Mouse (Mus musculus) skeletal muscle tissue, adult 2 months (tissue): ENCODE results near the gene Glt28d2.
"Not testable (repeated sequence)": the region's sequence is repeated elsewhere in the genome, so short reads cannot be mapped to it uniquely, and the experiment has no call there.

Source experiments
- DNase-seq: peaks from one replicate; pipeline ENCODE4 v3.0.0-alpha.2; 2012; ENCODE audit warnings: low read depth, low spot score

The Glt28d2 gene

GRCm38 (mm10) chr3:85887239-85887827 is at the start of gene Glt28d2, which contains the start of gene Gm37240:
Gene Glt28d2 (minus strand): TSS chr3:85887516.
Gene Gm37240 (minus strand): TSS chr3:85887518.
- DNase-seq: peak; percentile 93

GRCm38 (mm10) chr3:85933586-85933985 is 46.3 kb upstream of the Glt28d2 start:
- no peak for DNase-seq

GRCm38 (mm10) chr3:85931859-85932258 is 44.5 kb upstream of the Glt28d2 start:
- no peak for DNase-seq

- DNase-seq: no peak
Measured at GRCm38 (mm10) chr3:85930671-85931255, 43.4 kb upstream of the Glt28d2 start.

GRCm38 (mm10) chr3:85929711-85930110 is 42.4 kb upstream of the Glt28d2 start:
- DNase-seq: no peak

GRCm38 (mm10) chr3:85928140-85928611 is 40.9 kb upstream of the Glt28d2 start:
- peak; percentile 78 for DNase-seq

GRCm38 (mm10) chr3:85927296-85927695 is 40.0 kb upstream of the Glt28d2 start:
- no peak for DNase-seq

GRCm38 (mm10) chr3:85923954-85924945 is 36.9 kb upstream of the Glt28d2 start:
- DNase-seq: peak; percentile 61

GRCm38 (mm10) chr3:85923343-85923742 is 36.0 kb upstream of the Glt28d2 start:
- no peak for DNase-seq

- peak; percentile 19 for DNase-seq
Measured at GRCm38 (mm10) chr3:85922331-85922730, 35.0 kb upstream of the Glt28d2 start.

- DNase-seq: not testable (repeated sequence)
Measured at GRCm38 (mm10) chr3:85920671-85921070, 33.4 kb upstream of the Glt28d2 start.

GRCm38 (mm10) chr3:85917600-85917999 is 30.3 kb upstream of the Glt28d2 start:
- DNase-seq: no peak

GRCm38 (mm10) chr3:85914806-85915205 is 27.5 kb upstream of the Glt28d2 start:
- no peak for DNase-seq

GRCm38 (mm10) chr3:85907136-85907535 is 19.8 kb upstream of the Glt28d2 start:
- DNase-seq: no peak

- DNase-seq: no peak
Measured at GRCm38 (mm10) chr3:85904371-85904770, 17.1 kb upstream of the Glt28d2 start.

- DNase-seq: no peak
Measured at GRCm38 (mm10) chr3:85895020-85895419, 7.7 kb upstream of the Glt28d2 start.

- no peak for DNase-seq
Measured at GRCm38 (mm10) chr3:85891571-85891970, 4.3 kb upstream of the Glt28d2 start.

- peak; percentile 71 for DNase-seq
Measured at GRCm38 (mm10) chr3:85888221-85888671, 930 bp upstream of the Glt28d2 start.

GRCm38 (mm10) chr3:85886636-85887238 is 579 bp downstream of the Glt28d2 start:
- DNase-seq: peak; percentile 31

- DNase-seq: no peak
Measured at GRCm38 (mm10) chr3:85885906-85886305, 1.4 kb downstream of the Glt28d2 start.

GRCm38 (mm10) chr3:85880687-85881086 is 6.6 kb downstream of the Glt28d2 start:
- no peak for DNase-seq

GRCm38 (mm10) chr3:85880068-85880467 is 7.2 kb downstream of the Glt28d2 start:
- no peak for DNase-seq
